Mouse (Mus musculus) limb, embryonic 10.5 days (tissue): ENCODE results near the gene Jph4. TPM values are rescaled to one million over a fixed set of nuclear protein-coding genes. Genes with fewer than 3 reads are reported as not detected.

Experiments
- DNase-seq: peaks from one replicate; pipeline ENCODE4 v3.0.0-alpha.2; 2017; ENCODE audit warnings: low spot score
- H3K27ac ChIP-seq: fragments of 300-500 bp; sonication (generic); 2 replicates; pipeline ENCODE4 v1.5.1; 2016; ENCODE audit warnings: mild to moderate bottlenecking
- H3K27me3 ChIP-seq: fragments of 300-500 bp; sonication (generic); 2 replicates; pipeline ENCODE4 v1.6.1; 2016; ENCODE audit warnings: low read depth, mild to moderate bottlenecking; ENCODE audit not compliant: poor library complexity, severe bottlenecking
- H3K36me3 ChIP-seq: fragments of 300-500 bp; sonication (generic); 2 replicates; pipeline ENCODE4 v1.6.1; 2016; ENCODE audit warnings: mild to moderate bottlenecking, moderate library complexity
- H3K4me1 ChIP-seq: fragments of 300-500 bp; sonication (generic); 2 replicates; pipeline ENCODE4 v1.6.1; 2016
- H3K4me3 ChIP-seq: fragments of 300-500 bp; sonication (generic); 2 replicates; pipeline ENCODE4 v1.5.1; 2016; ENCODE audit warnings: mild to moderate bottlenecking, moderate library complexity
- H3K9me3 ChIP-seq: fragments of 300-500 bp; sonication (generic); replicated peaks from 2 replicates; pipeline ENCODE4 v1.6.1; 2016; ENCODE audit warnings: mild to moderate bottlenecking
- WGBS: fragments of 180-500 bp; shearing (Covaris S2); methylation state at CpG from one replicate; pipeline ENCODE4 v1.1.7; 2016; 5-methylcytosine and 5-hydroxymethylcytosine counted together
- polyA plus RNA-seq: library from polyadenylated mRNA; unstranded; fragments of >200 nt; fragmentation: Nextera tagmentation; extraction: Ambion mirVana; gene quantifications from 2 replicates; pipeline ENCODE4 v1.2.1, GENCODE M21; 2016

Gene Jph4
- polyA plus RNA-seq, 1 experiment from 2014 or later: 0.08 TPM

DNA sequence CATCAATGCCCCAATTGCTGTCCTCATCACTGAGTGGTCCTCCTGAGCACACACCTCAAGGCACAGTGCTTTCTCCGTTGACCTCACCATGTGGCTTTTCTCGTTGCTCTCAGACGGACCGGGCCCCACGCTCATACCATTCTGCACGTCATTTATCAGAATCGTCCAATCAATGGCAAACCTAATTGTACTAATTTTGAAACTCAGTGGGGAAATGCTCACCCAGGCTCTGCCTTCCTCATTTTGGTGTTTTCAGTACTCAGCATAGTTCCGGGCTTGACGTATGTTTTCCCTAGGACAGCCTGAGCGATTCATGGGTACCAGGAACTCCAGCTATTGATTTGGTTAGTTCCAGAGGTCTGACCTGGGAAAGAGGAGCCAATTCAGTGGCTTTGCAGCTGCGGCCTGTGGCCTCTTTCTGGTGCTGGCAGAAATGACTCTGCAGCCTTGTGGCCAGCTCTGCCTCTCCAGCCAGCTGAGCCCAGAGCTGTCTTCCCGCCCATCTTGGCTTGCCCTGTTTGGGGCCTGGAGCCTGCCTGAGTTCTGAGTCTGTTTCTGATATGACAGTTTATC, 30.2 kb upstream of the Jph4 start:
- WGBS: 87% methylated on average over 12 of the region's 12 CpGs
- H3K36me3 ChIP-seq: no peaks in the 10 kb centered on the region
- no peak overlapping the region for H3K4me3 ChIP-seq
- H3K27me3 ChIP-seq: no peaks in the 10 kb centered on the region
- H3K9me3 ChIP-seq: no peaks in the 10 kb centered on the region
- no peaks in the 10 kb centered on the region for H3K4me1 ChIP-seq
- DNase-seq: no peak
- no peak overlapping the region; the same call in 1 of the 2 replicates for H3K27ac ChIP-seq

DNA sequence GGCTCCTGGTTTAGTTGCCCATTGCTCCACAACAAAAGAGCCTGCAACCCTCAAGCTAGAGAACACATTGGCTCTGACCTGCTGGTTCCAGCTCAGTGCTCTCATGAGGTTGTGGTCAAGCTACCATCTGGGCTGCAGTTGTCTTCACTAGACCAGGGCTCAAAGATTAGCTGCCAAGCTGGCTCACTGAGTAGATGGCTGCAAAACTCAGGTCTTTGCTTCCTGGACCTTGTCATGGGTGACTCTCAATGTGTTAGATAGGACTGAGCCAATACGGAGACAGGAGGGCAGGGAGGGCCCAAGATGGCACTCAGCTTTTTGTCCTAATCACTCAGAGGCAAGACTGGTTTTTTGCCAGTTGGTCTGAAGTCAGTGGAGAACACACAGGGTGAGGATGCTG, 29.6 kb upstream of the Jph4 start:
- no peak for DNase-seq
- no peaks in the 10 kb centered on the region for H3K9me3 ChIP-seq
- H3K4me3 ChIP-seq: no peak overlapping the region
- H3K4me1 ChIP-seq: no peaks in the 10 kb centered on the region
- H3K36me3 ChIP-seq: no peaks in the 10 kb centered on the region
- H3K27ac ChIP-seq: no peak overlapping the region
- H3K27me3 ChIP-seq: no peaks in the 10 kb centered on the region
- WGBS: 81% methylated on average over 1 of the region's 1 CpGs

GRCm38 (mm10) chr14:55139313-55139712, 22.6 kb upstream of the Jph4 start:
- no peaks in the 10 kb centered on the region for H3K4me1 ChIP-seq
- no peaks in the 10 kb centered on the region for H3K36me3 ChIP-seq
- H3K27me3 ChIP-seq: 0 out of 2 replicates have a peak, but pooled peaks cover 4% of the 10 kb centered on the region
- H3K9me3 ChIP-seq: no peaks in the 10 kb centered on the region
- WGBS: 66% methylated on average over 7 of the region's 7 CpGs
- H3K4me3 ChIP-seq: no peak overlapping the region
- no peak for DNase-seq
- H3K27ac ChIP-seq: no peak overlapping the region

DNA sequence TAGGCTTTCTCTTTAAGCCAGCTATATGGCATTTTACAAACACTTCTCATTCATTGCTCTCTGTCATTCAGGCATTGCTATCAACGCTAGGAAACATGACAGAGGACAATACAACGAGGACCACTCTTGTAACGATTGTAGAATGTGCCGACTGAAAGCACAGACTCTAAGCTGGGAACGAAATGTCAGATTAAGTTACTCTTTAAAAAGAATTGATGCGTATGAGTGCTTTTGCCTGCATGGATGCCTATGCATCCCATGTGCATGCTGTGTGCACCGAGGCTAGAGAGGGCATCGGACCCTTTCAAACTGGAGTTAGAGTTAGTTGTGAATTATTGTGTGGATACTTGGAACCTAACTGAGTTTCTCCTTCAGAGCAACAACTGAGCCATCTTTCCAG, 18.9 kb upstream of the Jph4 start:
- no peaks in the 10 kb centered on the region for H3K4me1 ChIP-seq
- no peaks in the 10 kb centered on the region for H3K9me3 ChIP-seq
- H3K27me3 ChIP-seq: 0 out of 2 replicates have a peak, but pooled peaks cover 4% of the 10 kb centered on the region
- H3K27ac ChIP-seq: no peak overlapping the region
- H3K36me3 ChIP-seq: no peaks in the 10 kb centered on the region
- WGBS: 87% methylated on average over 8 of the region's 8 CpGs
- DNase-seq: no peak
- no peak overlapping the region for H3K4me3 ChIP-seq

DNA sequence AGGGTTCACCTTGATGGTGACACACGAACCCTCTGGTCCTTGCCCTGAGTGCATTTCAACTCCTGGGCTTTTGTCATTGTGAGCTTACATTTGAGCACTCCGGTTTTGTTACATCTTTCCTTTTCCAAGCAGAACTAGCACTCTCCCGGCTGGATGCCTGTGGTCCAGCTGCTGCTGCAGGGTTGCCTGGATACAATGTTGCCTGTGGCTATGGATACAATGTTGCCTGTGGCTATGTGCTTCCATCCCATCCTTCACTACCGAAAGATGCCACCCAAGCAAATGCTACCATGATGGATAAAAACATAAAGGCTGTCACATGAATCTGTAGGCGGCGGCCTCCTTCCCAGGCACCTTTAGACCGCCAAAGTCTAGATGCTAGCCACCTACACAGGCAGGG, 9.8 kb upstream of the Jph4 start:
- 86% methylated on average over 7 of the region's 7 CpGs for WGBS
- H3K27me3 ChIP-seq: no peaks in the 10 kb centered on the region
- H3K4me3 ChIP-seq: no peak overlapping the region
- H3K27ac ChIP-seq: no peak overlapping the region
- DNase-seq: no peak
- H3K4me1 ChIP-seq: peaks cover 8% of the 10 kb centered on the region
- H3K36me3 ChIP-seq: no peaks in the 10 kb centered on the region
- no peaks in the 10 kb centered on the region for H3K9me3 ChIP-seq

DNA sequence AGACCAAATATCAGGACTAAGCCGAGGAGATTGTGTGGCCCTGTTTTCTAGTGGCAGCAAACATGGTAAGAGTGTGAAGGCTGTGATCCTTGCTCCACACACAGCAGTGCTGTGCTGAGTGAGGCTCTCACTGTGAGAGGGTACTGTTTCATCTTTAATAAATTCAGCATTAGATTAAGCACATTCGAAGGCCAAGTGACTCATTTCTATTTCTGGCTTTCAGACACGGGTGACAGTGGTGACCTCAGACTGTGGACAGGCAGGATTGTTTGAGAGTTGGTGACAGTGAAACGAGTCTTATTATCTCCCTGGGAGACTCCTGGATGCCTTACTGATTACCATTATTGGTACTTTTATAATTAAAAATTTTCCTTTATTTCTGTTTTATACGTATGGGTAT, 9.0 kb upstream of the Jph4 start:
- H3K36me3 ChIP-seq: no peaks in the 10 kb centered on the region
- WGBS: 89% methylated on average over 5 of the region's 5 CpGs
- no peak for DNase-seq
- no peaks in the 10 kb centered on the region for H3K27me3 ChIP-seq
- H3K4me1 ChIP-seq: peaks cover 8% of the 10 kb centered on the region
- no peak overlapping the region for H3K4me3 ChIP-seq
- H3K27ac ChIP-seq: no peak overlapping the region
- no peaks in the 10 kb centered on the region for H3K9me3 ChIP-seq

GRCm38 (mm10) chr14:55122359-55122758, 5.6 kb upstream of the Jph4 start:
- Histone ChIP-seq H3K4me1 (peaks cover 8% of the 10 kb centered on the region), H3K27me3 (peaks cover 12% of the 10 kb centered on the region), H3K4me3 (no peak overlapping the region), H3K27ac (no peak overlapping the region), H3K36me3 (no peaks in the 10 kb centered on the region), H3K9me3 (no peaks in the 10 kb centered on the region)
- no peak for DNase-seq
- 72% methylated on average over 8 of the region's 8 CpGs for WGBS

GRCm38 (mm10) chr14:55121947-55122346, 5.2 kb upstream of the Jph4 start:
- no peaks in the 10 kb centered on the region for H3K9me3 ChIP-seq
- peaks cover 9% of the 10 kb centered on the region for H3K4me1 ChIP-seq
- 15% methylated on average over 5 of the region's 5 CpGs for WGBS
- peak; percentile 80 for DNase-seq
- no peak overlapping the region for H3K4me3 ChIP-seq
- H3K27ac ChIP-seq: no peak overlapping the region
- peaks cover 16% of the 10 kb centered on the region for H3K27me3 ChIP-seq
- H3K36me3 ChIP-seq: no peaks in the 10 kb centered on the region

- Histone ChIP-seq H3K36me3 (no peaks in the 10 kb centered on the region), H3K9me3 (no peaks in the 10 kb centered on the region), H3K27ac (no peak overlapping the region), H3K4me3 (no peak overlapping the region), H3K27me3 (peaks cover 40% of the 10 kb centered on the region), H3K4me1 (peaks cover 33% of the 10 kb centered on the region)
- DNase-seq: no peak
- WGBS: 73% methylated on average over 4 of the region's 4 CpGs
These were observed 2.8 kb upstream of the Jph4 start for GRCm38 (mm10) chr14:55119421-55120134.

- Histone ChIP-seq H3K27ac (no peak overlapping the region), H3K4me1 (peaks cover 40% of the 10 kb centered on the region), H3K4me3 (no peak overlapping the region), H3K27me3 (peaks cover 47% of the 10 kb centered on the region), H3K36me3 (no peaks in the 10 kb centered on the region), H3K9me3 (no peaks in the 10 kb centered on the region)
- WGBS: 83% methylated on average over 4 of the region's 4 CpGs
- no peak for DNase-seq
These were observed 2.1 kb upstream of the Jph4 start for GRCm38 (mm10) chr14:55118852-55119251.

DNA sequence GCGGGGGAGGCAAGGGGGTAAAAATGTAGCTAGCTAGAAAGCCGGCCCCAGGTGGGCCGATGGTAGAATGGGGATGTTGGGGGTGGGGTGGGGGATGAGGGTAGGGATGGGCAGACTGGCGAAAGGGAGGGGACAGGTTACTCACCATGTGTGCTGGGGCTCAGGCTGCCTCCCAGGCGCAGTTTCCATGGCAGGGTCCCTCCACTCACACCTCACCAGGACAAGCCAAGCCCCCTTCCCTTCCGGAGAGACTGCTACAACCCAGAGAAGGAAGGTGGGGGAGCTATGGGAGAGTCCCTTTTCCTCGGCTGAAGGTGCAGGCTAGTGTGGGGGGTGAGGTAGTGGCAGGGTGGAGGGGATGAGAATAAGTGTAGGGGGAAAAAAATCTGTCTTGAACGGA, 889 bp downstream of the Jph4 start:
- Histone ChIP-seq H3K27ac (no peak overlapping the region), H3K4me1 (peaks cover 34% of the 10 kb centered on the region), H3K4me3 (peak overlapping the region; percentile 61), H3K36me3 (no peaks in the 10 kb centered on the region), H3K9me3 (no peaks in the 10 kb centered on the region), H3K27me3 (peaks cover 77% of the 10 kb centered on the region)
- 1% methylated on average over 8 of the region's 8 CpGs for WGBS
- DNase-seq: no peak

GRCm38 (mm10) chr14:55114759-55115701, 1.7 kb downstream of the Jph4 start:
- peak overlapping the region; percentile 70 for H3K27ac ChIP-seq
- peaks cover 85% of the 10 kb centered on the region for H3K27me3 ChIP-seq
- H3K4me1 ChIP-seq: peaks cover 34% of the 10 kb centered on the region
- no peaks in the 10 kb centered on the region for H3K36me3 ChIP-seq
- WGBS: under 1% methylated on average over 71 of the region's 78 CpGs
- peak overlapping the region; percentile 61 for H3K4me3 ChIP-seq
- peak; percentile 61 for DNase-seq
- H3K9me3 ChIP-seq: no peaks in the 10 kb centered on the region
